Mouse (Mus musculus) heart, postnatal 0 days (tissue): ENCODE results near the gene Gm11237. TPM values are rescaled to one million over a fixed set of nuclear protein-coding genes. Genes with fewer than 3 reads are reported as not detected.
A peak's percentile ranks its signal among the peaks of the same experiment; 100 is the strongest.
"Not testable (repeated sequence)": the region's sequence is repeated elsewhere in the genome, so short reads cannot be mapped to it uniquely, and the experiment has no call there.

ENCODE experiments used
- ATAC-seq: fragments of 200-750 bp; cut with Nextera tagmentation; 2 replicates; pipeline ENCODE4 v1.8.0; 2017; ENCODE audit warnings: low read depth, moderate number of reproducible peaks, moderate library complexity; ENCODE audit not compliant: insufficient read depth
- DNase-seq: peaks from one replicate; pipeline ENCODE4 v3.0.0-alpha.2; 2016; ENCODE audit warnings: low spot score
- H3K27ac ChIP-seq: fragments of 300-500 bp; sonication (generic); 2 replicates; pipeline ENCODE4 v1.5.1; 2014; ENCODE audit warnings: low read depth, mild to moderate bottlenecking
- H3K27me3 ChIP-seq: fragments of 300-500 bp; sonication (generic); 2 replicates; pipeline ENCODE4 v1.6.1; 2014; ENCODE audit warnings: low read length, mixed read lengths; ENCODE audit not compliant: control insufficient read depth, insufficient read depth
- H3K36me3 ChIP-seq: fragments of 300-500 bp; sonication (generic); replicated peaks from 2 replicates; pipeline ENCODE4 v1.6.1; 2014; ENCODE audit warnings: low read length, mixed read lengths; ENCODE audit not compliant: control insufficient read depth, insufficient read depth
- H3K4me1 ChIP-seq: fragments of 300-500 bp; sonication (generic); 2 replicates; pipeline ENCODE4 v1.6.1; 2014; ENCODE audit warnings: antibody characterized with exemption; ENCODE audit not compliant: control insufficient read depth, insufficient read depth
- H3K4me2 ChIP-seq: fragments of 300-500 bp; sonication (generic); 2 replicates; pipeline ENCODE4 v1.6.1; 2014; ENCODE audit warnings: low read depth, mild to moderate bottlenecking, low read length, moderate library complexity
- H3K4me3 ChIP-seq: fragments of 300-500 bp; sonication (generic); 2 replicates; pipeline ENCODE4 v1.5.1; 2014; ENCODE audit warnings: low read depth, low read length
- H3K9ac ChIP-seq: fragments of 300-500 bp; sonication (generic); replicated peaks from 2 replicates; pipeline ENCODE4 v1.6.1; 2014; ENCODE audit warnings: low read depth, low read length, mixed read lengths
- H3K9me3 ChIP-seq: fragments of 300-500 bp; sonication (generic); replicated peaks from 2 replicates; pipeline ENCODE4 v1.6.1; 2016; ENCODE audit warnings: low read length; ENCODE audit not compliant: control insufficient read depth
- CTCF ChIP-seq: IDR thresholded peaks from 2 replicates; pipeline ENCODE4 v1.5.1; 2016; ENCODE audit warnings: antibody characterized with exemption, control low read depth, low read depth
- EP300 ChIP-seq: IDR thresholded peaks from 2 replicates; pipeline ENCODE4 v1.6.1; 2016; ENCODE audit warnings: antibody characterized with exemption, low read depth
- WGBS: fragments of 180-500 bp; shearing (Covaris S2); extraction: QIAGEN DNeasy Blood & Tissue Kit; methylation state at CpG from one replicate; pipeline ENCODE4 v1.1.7; 2014; 5-methylcytosine and 5-hydroxymethylcytosine counted together
- polyA plus RNA-seq: library from polyadenylated mRNA; unstranded; fragments of >200 nt; fragmentation: Nextera tagmentation; extraction: Ambion mirVana; gene quantifications from 2 replicates; pipeline ENCODE4 v1.2.1, GENCODE M21; 2015
- total RNA-seq: library from RNA; depleted of rRNA; stranded (reverse); fragments of >200 nt; gene quantifications from 2 replicates; pipeline ENCODE4 v1.2.3, GENCODE M21; 2014; ENCODE audit warnings: low replicate concordance; rRNA removed

The Gm11237 gene
- total RNA-seq (not detected in 2 replicates), polyA plus RNA-seq (not detected in 2 replicates)

DNA sequence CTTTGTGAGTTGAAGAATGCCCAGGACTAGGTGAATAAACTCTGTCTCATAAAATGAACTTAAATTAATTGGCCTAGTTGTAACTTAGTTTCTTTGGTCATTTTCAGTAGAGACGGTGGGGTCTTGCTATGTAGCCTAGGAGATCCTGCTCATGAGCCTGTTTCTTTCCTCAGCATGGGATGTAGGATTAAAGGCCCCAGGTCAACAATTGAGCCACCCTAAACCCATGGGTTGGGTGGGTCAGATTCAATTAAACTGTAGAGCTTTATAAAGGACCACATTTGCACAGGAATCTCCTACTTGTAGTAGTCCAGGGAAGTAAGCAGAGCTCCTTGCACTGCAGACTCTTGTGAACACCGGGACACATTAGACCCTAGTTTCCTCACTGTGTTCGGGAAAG is at the start of gene Gm11237:
Gene Gm11237 (plus strand): TSS at position 301 of the 400 bp plus-strand sequence.
- no CpG with 5 or more reads among the region's 3 CpGs for WGBS
- not testable (repeated sequence) for ATAC-seq

DNA sequence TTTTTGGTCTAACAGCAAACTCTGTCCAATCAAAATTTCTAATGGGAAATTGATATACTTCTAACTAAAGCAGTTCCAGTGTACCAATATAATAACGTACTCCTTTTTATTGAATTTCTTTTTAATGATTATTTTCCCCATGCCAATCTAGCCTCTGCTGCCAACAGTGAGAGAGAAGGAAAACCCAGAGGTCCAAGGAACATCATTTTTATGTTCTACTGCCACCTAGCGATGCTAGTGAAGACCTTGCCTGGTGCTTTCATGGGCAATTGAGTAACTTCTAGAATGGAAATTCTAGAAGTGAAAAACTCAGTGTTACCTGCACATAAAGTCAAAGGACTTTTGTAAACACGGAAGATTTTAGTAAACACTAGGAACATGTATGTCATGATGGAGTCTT is 23.5 kb upstream of the Gm11237 start:
- ATAC-seq (no peak), DNase-seq (no peak)
- Histone ChIP-seq H3K4me1 (no peaks in the 10 kb centered on the region), H3K4me3 (no peak overlapping the region), H3K4me2 (no peak overlapping the region), H3K9me3 (no peaks in the 10 kb centered on the region), H3K27ac (no peak overlapping the region), H3K27me3 (no peaks in the 10 kb centered on the region), H3K36me3 (no peaks in the 10 kb centered on the region), H3K9ac (no peak overlapping the region)
- WGBS = 10% methylated on average over 3 of the region's 3 CpGs
- TF ChIP-seq CTCF (peak; percentile 46), EP300 (no peak)

More for the DNA sequence above, at the start of gene Gm11237:
- H3K9me3 ChIP-seq, DNase-seq, H3K4me1 ChIP-seq, H3K4me2 ChIP-seq, H3K36me3 ChIP-seq, H3K4me3 ChIP-seq, H3K9ac ChIP-seq, H3K27me3 ChIP-seq, H3K27ac ChIP-seq: not testable (repeated sequence)

GRCm38 (mm10) chr4:73607581-73607980 is 15.2 kb upstream of the Gm11237 start, which contains the start of gene Gm11238:
Gene Gm11238 (plus strand): TSS chr4:73607881.
- ATAC-seq, H3K27me3 ChIP-seq, H3K4me1 ChIP-seq, H3K4me3 ChIP-seq, H3K4me2 ChIP-seq, H3K9ac ChIP-seq, H3K27ac ChIP-seq, DNase-seq, H3K36me3 ChIP-seq, H3K9me3 ChIP-seq: not testable (repeated sequence)
- WGBS = no CpG with 5 or more reads among the region's 3 CpGs

DNA sequence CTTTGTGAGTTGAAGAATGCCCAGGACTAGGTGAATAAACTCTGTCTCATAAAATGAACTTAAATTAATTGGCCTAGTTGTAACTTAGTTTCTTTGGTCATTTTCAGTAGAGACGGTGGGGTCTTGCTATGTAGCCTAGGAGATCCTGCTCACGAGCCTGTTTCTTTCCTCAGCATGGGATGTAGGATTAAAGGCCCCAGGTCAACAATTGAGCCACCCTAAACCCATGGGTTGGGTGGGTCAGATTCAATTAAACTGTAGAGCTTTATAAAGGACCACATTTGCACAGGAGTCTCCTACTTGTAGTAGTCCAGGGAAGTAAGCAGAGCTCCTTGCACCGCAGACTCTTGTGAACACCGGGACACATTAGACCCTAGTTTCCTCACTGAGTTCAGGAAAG is 15.0 kb downstream of the Gm11237 start, which contains the start of gene Gm11236:
Gene Gm11236 (plus strand): TSS at position 301 of the 400 bp plus-strand sequence.
- H3K4me1 ChIP-seq, ATAC-seq, H3K9ac ChIP-seq, H3K4me2 ChIP-seq, H3K27ac ChIP-seq, H3K4me3 ChIP-seq, H3K36me3 ChIP-seq, DNase-seq, H3K27me3 ChIP-seq, H3K9me3 ChIP-seq: not testable (repeated sequence)
- no CpG with 5 or more reads among the region's 4 CpGs for WGBS

- not testable (repeated sequence) for H3K4me1 ChIP-seq, DNase-seq, H3K36me3 ChIP-seq, H3K4me2 ChIP-seq, H3K27ac ChIP-seq, H3K4me3 ChIP-seq, H3K9me3 ChIP-seq, ATAC-seq, H3K9ac ChIP-seq, H3K27me3 ChIP-seq
- 61% methylated on average over 4 of the region's 4 CpGs for WGBS
These were observed 39.1 kb downstream of the Gm11237 start for GRCm38 (mm10) chr4:73661864-73662263.

DNA sequence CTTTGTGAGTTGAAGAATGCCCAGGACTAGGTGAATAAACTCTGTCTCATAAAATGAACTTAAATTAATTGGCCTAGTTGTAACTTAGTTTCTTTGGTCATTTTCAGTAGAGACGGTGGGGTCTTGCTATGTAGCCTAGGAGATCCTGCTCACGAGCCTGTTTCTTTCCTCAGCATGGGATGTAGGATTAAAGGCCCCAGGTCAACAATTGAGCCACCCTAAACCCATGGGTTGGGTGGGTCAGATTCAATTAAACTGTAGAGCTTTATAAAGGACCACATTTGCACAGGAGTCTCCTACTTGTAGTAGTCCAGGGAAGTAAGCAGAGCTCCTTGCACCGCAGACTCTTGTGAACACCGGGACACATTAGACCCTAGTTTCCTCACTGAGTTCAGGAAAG is 45.3 kb downstream of the Gm11237 start, which contains the start of gene Gm11239:
Gene Gm11239 (plus strand): TSS at position 301 of the 400 bp plus-strand sequence.
- H3K4me3 ChIP-seq, H3K27ac ChIP-seq, H3K36me3 ChIP-seq, H3K4me2 ChIP-seq, H3K27me3 ChIP-seq, H3K9ac ChIP-seq, H3K9me3 ChIP-seq, H3K4me1 ChIP-seq, ATAC-seq, DNase-seq: not testable (repeated sequence)
- WGBS = no CpG with 5 or more reads among the region's 4 CpGs

Other genes with a start within 250 kb of the Gm11237 start
- gene Gm11487, start 217.9 kb upstream of the Gm11237 start, total RNA-seq = not detected in 2 replicates
- gene Gm11487, start 217.9 kb upstream of the Gm11237 start, polyA plus RNA-seq = not detected in 2 replicates
- not detected in 2 replicates for gene Gm11238, start 15.1 kb upstream of the Gm11237 start, total RNA-seq
- not detected in 2 replicates for gene Gm11238, start 15.1 kb upstream of the Gm11237 start, polyA plus RNA-seq
- gene Gm11236, start 15.1 kb downstream of the Gm11237 start, total RNA-seq = not detected in 2 replicates
- not detected in 2 replicates for gene Gm11236, start 15.1 kb downstream of the Gm11237 start, polyA plus RNA-seq
- gene Gm11239, start 45.4 kb downstream of the Gm11237 start, total RNA-seq = not detected in 2 replicates
- not detected in 2 replicates for gene Gm11239, start 45.4 kb downstream of the Gm11237 start, polyA plus RNA-seq
- not detected in 2 replicates for gene Gm428, start 60.5 kb downstream of the Gm11237 start, total RNA-seq
- gene Gm428, start 60.5 kb downstream of the Gm11237 start, polyA plus RNA-seq = not detected in 2 replicates
- 0.19 and 2.1 TPM in 2 replicates for gene Rasef, start 168.0 kb downstream of the Gm11237 start, total RNA-seq
- gene Rasef, start 168.0 kb downstream of the Gm11237 start, polyA plus RNA-seq = 0.14 and 0.22 TPM in 2 replicates